Mouse (Mus musculus) forebrain, postnatal 0 days (tissue): ENCODE data around the gene Adgrg2. TPM values are rescaled to one million over a fixed set of nuclear protein-coding genes. Genes with fewer than 3 reads are reported as not detected.

ENCODE experiments used
- ATAC-seq: fragments of 200-750 bp; cut with Nextera tagmentation; 2 replicates; pipeline ENCODE4 v1.8.0; 2017; ENCODE audit warnings: mild to moderate bottlenecking, moderate library complexity
- DNase-seq: peaks from one replicate; pipeline ENCODE4 v3.0.0-alpha.2; 2015
- H3K27ac ChIP-seq: fragments of 300-500 bp; sonication (generic); 2 replicates; pipeline ENCODE4 v1.5.1; 2014; ENCODE audit warnings: low read depth, mild to moderate bottlenecking, antibody characterized with exemption, low read length, moderate library complexity, mixed read lengths
- H3K27me3 ChIP-seq: fragments of 300-500 bp; sonication (generic); 2 replicates; pipeline ENCODE4 v1.6.1; 2014; ENCODE audit warnings: mild to moderate bottlenecking, low read length, mixed read lengths; ENCODE audit not compliant: insufficient read depth
- H3K36me3 ChIP-seq: fragments of 300-500 bp; sonication (generic); 2 replicates; pipeline ENCODE4 v1.6.1; 2014; ENCODE audit warnings: mild to moderate bottlenecking, moderate library complexity; ENCODE audit not compliant: insufficient read depth
- H3K4me1 ChIP-seq: fragments of 300-500 bp; sonication (generic); 2 replicates; pipeline ENCODE4 v1.6.1; 2014; ENCODE audit warnings: antibody characterized with exemption; ENCODE audit not compliant: insufficient read depth
- H3K4me2 ChIP-seq: fragments of 300-500 bp; sonication (generic); 2 replicates; pipeline ENCODE4 v1.6.1; 2014; ENCODE audit warnings: low read depth, mild to moderate bottlenecking, moderate library complexity
- H3K4me3 ChIP-seq: fragments of 300-500 bp; sonication (generic); 2 replicates; pipeline ENCODE4 v1.5.1; 2014; ENCODE audit warnings: low read depth, low read length, mixed read lengths
- H3K9ac ChIP-seq: fragments of 300-500 bp; sonication (generic); 2 replicates; pipeline ENCODE4 v1.6.1; 2014; ENCODE audit warnings: mild to moderate bottlenecking
- H3K9me3 ChIP-seq: fragments of 300-500 bp; sonication (generic); 2 replicates; pipeline ENCODE4 v1.6.1; 2016; ENCODE audit warnings: low read length
- CTCF ChIP-seq: sonication (generic); IDR thresholded peaks from 2 replicates; pipeline ENCODE4 v1.5.1; 2016; ENCODE audit warnings: antibody characterized with exemption, control low read depth, low read depth
- WGBS: fragments of 180-500 bp; shearing (Covaris S2); extraction: QIAGEN DNeasy Blood & Tissue Kit; methylation state at CpG from one replicate; pipeline ENCODE4 v1.1.7; 2014; 5-methylcytosine and 5-hydroxymethylcytosine counted together
- polyA plus RNA-seq: library from polyadenylated mRNA; unstranded; fragments of >200 nt; fragmentation: Nextera tagmentation; extraction: Ambion mirVana; gene quantifications from 2 replicates; pipeline ENCODE4 v1.2.1, GENCODE M21; 2015
- total RNA-seq: library from RNA; depleted of rRNA; stranded (reverse); fragments of >200 nt; gene quantifications from 2 replicates; pipeline ENCODE4 v1.2.3, GENCODE M21; 2014; rRNA removed

Gene Adgrg2
- total and polyA plus RNA-seq, 2 experiments from 2014 or later = 1.6 to 2.0 TPM

DNA sequence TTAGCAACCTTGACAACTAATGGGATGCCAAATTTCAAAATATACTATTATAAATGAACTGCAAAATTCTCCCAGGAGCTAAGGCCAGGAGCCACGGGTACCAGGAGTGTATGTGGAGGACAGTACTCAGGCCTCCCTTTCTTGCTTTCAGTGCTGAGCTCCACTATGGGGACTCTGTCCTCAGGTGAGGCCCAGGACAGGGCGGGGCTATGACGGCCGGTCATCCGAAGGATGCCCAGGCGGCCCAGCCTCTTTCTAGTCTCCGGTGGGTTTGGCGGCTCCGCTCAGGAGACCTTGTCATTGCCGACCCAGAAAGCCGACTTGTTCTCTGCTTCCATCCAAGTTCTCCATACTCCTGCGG, 111.2 kb downstream of the Adgrg2 start:
- ATAC-seq (peak; percentile 27), DNase-seq (no peak)
- Histone ChIP-seq H3K4me3 (peak overlapping the region; percentile 54), H3K27ac (peak overlapping the region; percentile 70), H3K9me3 (no peaks in the 10 kb centered on the region), H3K27me3 (no peaks in the 10 kb centered on the region), H3K4me2 (peak overlapping the region; percentile 60), H3K4me1 (no peaks in the 10 kb centered on the region; the same call in 1 of the 2 replicates), H3K9ac (peak overlapping the region; percentile 57), H3K36me3 (no peaks in the 10 kb centered on the region)
- WGBS = 41% methylated on average over 12 of the region's 12 CpGs
- no peak for TF ChIP-seq CTCF

DNA sequence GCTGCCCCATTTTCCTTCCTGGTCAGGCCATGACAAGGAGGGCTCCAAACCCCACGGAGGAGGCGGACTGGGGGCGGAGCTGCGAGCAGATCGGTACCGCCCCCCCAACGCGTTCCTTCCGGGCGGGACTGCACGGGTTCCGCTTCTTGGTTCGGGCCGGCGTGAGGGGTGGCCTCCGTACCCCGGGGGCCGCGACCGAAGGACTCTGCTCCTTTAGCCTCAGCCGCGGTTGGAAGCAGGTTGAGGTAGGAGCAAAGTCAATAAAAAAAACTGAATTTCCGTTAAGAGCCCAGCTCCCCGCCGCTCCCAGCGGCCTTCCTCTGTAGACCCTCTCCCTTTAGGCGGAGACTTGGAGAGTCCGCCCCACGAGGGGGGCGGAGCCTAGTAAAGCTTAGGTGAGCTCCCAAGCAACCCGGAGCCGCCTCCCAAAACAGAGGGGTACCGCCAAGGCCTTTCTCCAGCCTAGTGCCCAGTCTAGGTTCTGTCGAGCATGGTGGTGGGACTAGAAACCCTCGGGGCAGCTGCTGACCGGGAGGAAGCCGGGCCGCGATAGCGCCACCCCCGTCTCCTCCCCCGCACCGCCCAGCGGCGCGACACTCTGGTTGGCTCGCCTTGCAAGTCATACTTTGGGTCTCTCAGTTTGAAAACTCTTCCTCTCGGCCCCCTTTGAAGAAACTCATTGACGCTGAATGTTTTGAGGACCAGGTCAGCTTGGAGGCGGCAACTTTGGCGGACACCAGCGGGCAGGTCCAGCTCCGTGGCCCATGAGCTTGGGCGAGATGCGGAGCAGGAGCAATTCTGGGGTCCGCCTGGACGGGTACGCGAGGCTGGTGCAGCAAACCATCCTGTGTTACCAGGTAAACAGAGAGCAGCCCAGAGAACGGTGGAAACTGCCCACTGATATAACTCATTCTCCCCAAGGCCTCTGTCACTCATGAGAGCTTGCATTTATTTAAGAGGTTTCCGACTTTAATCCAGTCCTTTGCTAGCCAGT, 111.9 kb downstream of the Adgrg2 start, which contains the start of gene Phka2:
Phka2 (plus strand) TSS at position 119 of the 994 bp plus-strand sequence.
- ATAC-seq = peak; percentile 98
- peak; percentile 83 for DNase-seq
- no peaks in the 10 kb centered on the region for H3K36me3 ChIP-seq
- H3K4me3 ChIP-seq = peak within 1 kb of the TSS; percentile 54
- peak within 1 kb of the TSS; percentile 70 for H3K27ac ChIP-seq
- H3K27me3 ChIP-seq = no peaks in the 10 kb centered on the region
- H3K9me3 ChIP-seq = no peaks in the 10 kb centered on the region
- 0 out of 2 replicates have a peak, but pooled peaks have one; percentile 8 for TF ChIP-seq CTCF
- H3K4me2 ChIP-seq = peak within 1 kb of the TSS; percentile 60
- H3K4me1 ChIP-seq = no peaks in the 10 kb centered on the region; the same call in 1 of the 2 replicates
- 25% methylated on average over 61 of the region's 61 CpGs for WGBS
- peak within 1 kb of the TSS; percentile 57 for H3K9ac ChIP-seq

DNA sequence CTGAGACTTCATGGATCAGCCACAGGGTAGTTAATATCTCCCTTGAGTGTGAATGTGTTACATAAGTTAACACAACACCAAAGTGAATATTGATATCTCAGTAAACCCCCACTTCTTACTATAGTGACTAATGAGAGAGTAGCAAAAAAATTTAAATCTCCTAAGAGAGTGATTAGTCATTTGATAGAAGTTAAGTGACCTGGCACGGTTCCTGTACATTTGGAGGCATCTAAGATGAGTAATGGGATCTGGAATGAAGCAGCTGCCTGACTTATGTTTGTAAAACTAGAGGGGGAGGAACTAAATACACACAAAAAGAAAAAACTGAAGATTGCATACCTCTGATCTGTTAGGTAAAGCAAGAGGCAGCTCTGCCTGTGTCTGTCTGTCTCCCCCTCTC, 118.6 kb downstream of the Adgrg2 start:
- H3K36me3 ChIP-seq = no peaks in the 10 kb centered on the region
- no peak overlapping the region for H3K4me2 ChIP-seq
- H3K9ac ChIP-seq = no peak overlapping the region
- H3K27ac ChIP-seq = no peak overlapping the region
- no peaks in the 10 kb centered on the region for H3K27me3 ChIP-seq
- no peak overlapping the region for H3K4me3 ChIP-seq
- ATAC-seq (no peak), DNase-seq (no peak)
- no peak for TF ChIP-seq CTCF
- WGBS = 75% methylated on average over 1 of the region's 1 CpGs
- H3K9me3 ChIP-seq = no peaks in the 10 kb centered on the region
- no peaks in the 10 kb centered on the region for H3K4me1 ChIP-seq

- WGBS = 75% methylated on average over 2 of the region's 2 CpGs
- Histone ChIP-seq H3K27ac (no peak overlapping the region), H3K36me3 (no peaks in the 10 kb centered on the region), H3K4me1 (no peaks in the 10 kb centered on the region), H3K9ac (no peak overlapping the region), H3K4me3 (no peak overlapping the region), H3K4me2 (no peak overlapping the region), H3K9me3 (no peaks in the 10 kb centered on the region), H3K27me3 (no peaks in the 10 kb centered on the region)
- no peak for DNase-seq
- no peak for ATAC-seq
- no peak for TF ChIP-seq CTCF
Measured at GRCm38 (mm10) chrX:160510197-160510596, 119.7 kb downstream of the Adgrg2 start.

DNA sequence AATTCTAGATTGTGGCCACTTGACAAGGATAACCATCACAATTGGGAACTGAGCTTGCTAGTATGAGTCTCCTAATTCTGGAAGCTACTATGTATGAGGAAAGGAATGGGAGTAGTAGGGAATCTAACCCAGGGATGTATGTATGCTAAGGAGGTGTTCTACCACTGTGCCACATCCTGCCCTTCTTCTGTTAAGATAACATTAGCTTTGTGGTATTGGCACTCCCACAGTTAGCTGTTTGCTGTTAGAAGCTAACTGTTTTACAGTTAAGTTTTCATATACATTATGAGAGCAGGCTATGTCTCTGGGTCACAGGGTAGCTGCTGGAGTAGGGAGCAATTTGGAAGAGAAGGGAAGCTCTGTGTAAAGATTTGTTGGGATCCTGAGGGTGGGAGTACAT, 125.5 kb downstream of the Adgrg2 start:
- H3K36me3 ChIP-seq = no peaks in the 10 kb centered on the region
- no peak overlapping the region for H3K4me2 ChIP-seq
- ATAC-seq = no peak
- H3K4me1 ChIP-seq = no peaks in the 10 kb centered on the region
- no peaks in the 10 kb centered on the region for H3K9me3 ChIP-seq
- no peaks in the 10 kb centered on the region for H3K27me3 ChIP-seq
- H3K4me3 ChIP-seq = no peak overlapping the region
- H3K9ac ChIP-seq = no peak overlapping the region
- H3K27ac ChIP-seq = no peak overlapping the region
- DNase-seq = no peak
- TF ChIP-seq CTCF = no peak

DNA sequence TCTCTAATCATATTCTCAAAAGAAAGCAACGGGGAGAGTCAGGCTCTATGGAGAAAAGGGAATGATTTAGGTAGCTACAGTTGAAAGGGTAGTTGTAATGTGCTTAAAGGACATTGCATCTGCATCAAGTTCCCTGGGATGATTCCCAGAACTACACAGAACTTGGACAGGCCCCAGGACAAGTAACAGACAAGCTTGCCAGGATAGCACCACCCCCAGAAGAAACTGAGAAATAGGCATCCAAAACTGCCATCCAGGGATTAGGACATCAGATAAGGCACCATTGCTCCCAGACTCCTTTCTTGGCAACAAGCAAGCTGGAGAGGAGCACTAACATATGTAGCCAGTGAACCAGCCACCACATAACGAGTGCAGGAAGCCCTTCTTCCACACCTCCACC, 152.3 kb downstream of the Adgrg2 start:
- no peaks in the 10 kb centered on the region for H3K9me3 ChIP-seq
- H3K9ac ChIP-seq = no peak overlapping the region
- WGBS = 61% methylated on average over 2 of the region's 2 CpGs
- H3K27me3 ChIP-seq = no peaks in the 10 kb centered on the region
- H3K4me2 ChIP-seq = no peak overlapping the region
- no peak for TF ChIP-seq CTCF
- H3K4me1 ChIP-seq = no peaks in the 10 kb centered on the region
- no peaks in the 10 kb centered on the region for H3K36me3 ChIP-seq
- no peak overlapping the region for H3K4me3 ChIP-seq
- no peak overlapping the region for H3K27ac ChIP-seq
- ATAC-seq (no peak), DNase-seq (no peak)

Other genes starting within 250 kb of the Adgrg2 start
- 15.3 and 22.8 TPM in 2 replicates for gene Phka2, start 111.5 kb downstream of the Adgrg2 start, total RNA-seq
- 3.4 and 6.0 TPM in 2 replicates for gene Phka2, start 111.5 kb downstream of the Adgrg2 start, polyA plus RNA-seq